Mouse (Mus musculus) spleen, adult 2 months (tissue): ENCODE measurements around the gene Sipa1l2. TPM values are rescaled to one million over a fixed set of nuclear protein-coding genes. Genes with fewer than 3 reads are reported as not detected.

ENCODE experiments used
- DNase-seq, 2 experiments: peaks; one replicate each; pipeline versions ENCODE4 v3.0.0 to v3.0.0-alpha.2; 2012 to 2021; ENCODE audit warnings: low spot score in 2 of 2, low read depth in 1 of 2
- H3K27ac ChIP-seq: fragments of 200-500 bp; 2 replicates; pipeline ENCODE4 v1.5.1; 2012; ENCODE audit warnings: low read length, inconsistent platforms; ENCODE audit not compliant: insufficient read depth
- H3K27me3 ChIP-seq: fragments of 200-500 bp; 2 replicates; pipeline ENCODE4 v1.6.1; 2012; ENCODE audit warnings: mild to moderate bottlenecking, moderate library complexity, low read length, inconsistent platforms; ENCODE audit not compliant: control insufficient read depth, insufficient read depth
- H3K36me3 ChIP-seq: fragments of 200-500 bp; 2 replicates; pipeline ENCODE4 v1.6.1; 2012; ENCODE audit warnings: mild to moderate bottlenecking, low read length, inconsistent platforms; ENCODE audit not compliant: control insufficient read depth, insufficient read depth
- H3K4me1 ChIP-seq: fragments of 200-500 bp; 2 replicates; pipeline ENCODE4 v1.6.1; 2011; ENCODE audit warnings: inconsistent platforms; ENCODE audit not compliant: control insufficient read depth, insufficient read depth, insufficient read length
- H3K4me3 ChIP-seq: fragments of 200-500 bp; 2 replicates; pipeline ENCODE4 v1.5.1; 2011; ENCODE audit warnings: mild to moderate bottlenecking, inconsistent platforms; ENCODE audit not compliant: insufficient read depth, insufficient read length; ENCODE audit errors: extremely low read depth
- CTCF ChIP-seq: fragments of 200-500 bp; IDR thresholded peaks from 2 replicates; pipeline ENCODE4 v1.5.1; 2011; ENCODE audit warnings: mild to moderate bottlenecking, inconsistent platforms; ENCODE audit not compliant: insufficient read depth, insufficient read length, insufficient replicate concordance; ENCODE audit errors: extremely low read depth
- POLR2A ChIP-seq: fragments of 200-500 bp; IDR thresholded peaks from 2 replicates; pipeline ENCODE4 v1.6.1; 2011; ENCODE audit warnings: low read depth, low read length, inconsistent platforms
- WGBS: fragments of 180-500 bp; shearing (Covaris S2); methylation state at CpG from one replicate; pipeline ENCODE4 v1.1.7; 2018; 5-methylcytosine and 5-hydroxymethylcytosine counted together
- polyA plus RNA-seq: library from polyadenylated mRNA; depleted of rRNA; stranded (reverse); fragments of >200 nt; gene quantifications from 2 replicates; pipeline ENCODE4 v1.2.3, GENCODE M21; 2012

Gene Sipa1l2
- polyA plus RNA-seq, 1 experiment: 9.7 TPM

GRCm38 (mm10) chr8:125558109-125559065 lies 11.2 kb downstream of the Sipa1l2 start:
- no peaks in the 10 kb centered on the region for H3K36me3 ChIP-seq
- peak overlapping the region; percentile 47; the same call in 1 of the 2 replicates for H3K4me3 ChIP-seq
- WGBS: 19% methylated on average over 23 of the region's 23 CpGs
- H3K4me1 ChIP-seq: peaks cover 39% of the 10 kb centered on the region
- 0 out of 2 replicates have a peak, but pooled peaks have one; percentile 8 for TF ChIP-seq POLR2A
- no peak for TF ChIP-seq CTCF
- DNase-seq: peak; percentile 86 to 90
- peak overlapping the region; percentile 97 for H3K27ac ChIP-seq
- no peaks in the 10 kb centered on the region for H3K27me3 ChIP-seq

- no peaks in the 10 kb centered on the region for H3K36me3 ChIP-seq
- 57% methylated on average over 10 of the region's 10 CpGs for WGBS
- H3K4me3 ChIP-seq: no peak overlapping the region
- DNase-seq: no peak
- H3K27ac ChIP-seq: peak overlapping the region; percentile 97
- peaks cover 39% of the 10 kb centered on the region for H3K4me1 ChIP-seq
- H3K27me3 ChIP-seq: no peaks in the 10 kb centered on the region
- TF ChIP-seq POLR2A: no peak
- TF ChIP-seq CTCF: no peak
Observed at GRCm38 (mm10) chr8:125557391-125558108, 12.1 kb downstream of the Sipa1l2 start.

- TF ChIP-seq CTCF (no peak), POLR2A (no peak)
- 87% methylated on average over 5 of the region's 5 CpGs for WGBS
- no peaks in the 10 kb centered on the region for H3K27me3 ChIP-seq
- peaks cover 37% of the 10 kb centered on the region for H3K4me1 ChIP-seq
- H3K36me3 ChIP-seq: no peaks in the 10 kb centered on the region
- no peak overlapping the region for H3K4me3 ChIP-seq
- no peak for DNase-seq
- H3K27ac ChIP-seq: no peak overlapping the region
Observed at GRCm38 (mm10) chr8:125556706-125557105, 12.9 kb downstream of the Sipa1l2 start.

GRCm38 (mm10) chr8:125550567-125550966 lies 19.0 kb downstream of the Sipa1l2 start:
- Histone ChIP-seq H3K4me3 (no peak overlapping the region), H3K36me3 (no peaks in the 10 kb centered on the region), H3K27me3 (no peaks in the 10 kb centered on the region), H3K4me1 (peaks cover 5% of the 10 kb centered on the region; the same call in 1 of the 2 replicates), H3K27ac (no peak overlapping the region)
- TF ChIP-seq CTCF (no peak), POLR2A (no peak)
- DNase-seq: no peak
- 61% methylated on average over 4 of the region's 4 CpGs for WGBS

- no peak overlapping the region for H3K27ac ChIP-seq
- WGBS: 84% methylated on average over 3 of the region's 3 CpGs
- no peaks in the 10 kb centered on the region for H3K36me3 ChIP-seq
- H3K4me1 ChIP-seq: peaks cover 14% of the 10 kb centered on the region; the same call in 1 of the 2 replicates
- H3K4me3 ChIP-seq: no peak overlapping the region
- no peak for DNase-seq
- H3K27me3 ChIP-seq: no peaks in the 10 kb centered on the region
- TF ChIP-seq POLR2A: no peak
Observed at GRCm38 (mm10) chr8:125547296-125547695, 22.3 kb downstream of the Sipa1l2 start.

- no peak for DNase-seq
- H3K36me3 ChIP-seq: no peaks in the 10 kb centered on the region
- H3K27me3 ChIP-seq: no peaks in the 10 kb centered on the region
- no peak overlapping the region for H3K27ac ChIP-seq
- WGBS: 92% methylated on average over 9 of the region's 9 CpGs
- no peak overlapping the region for H3K4me3 ChIP-seq
- TF ChIP-seq POLR2A: no peak
- no peak for TF ChIP-seq CTCF
- peaks cover 16% of the 10 kb centered on the region; the same call in 1 of the 2 replicates for H3K4me1 ChIP-seq
Observed at GRCm38 (mm10) chr8:125545866-125546265, 23.7 kb downstream of the Sipa1l2 start.
